In the genomic region with DNA sequence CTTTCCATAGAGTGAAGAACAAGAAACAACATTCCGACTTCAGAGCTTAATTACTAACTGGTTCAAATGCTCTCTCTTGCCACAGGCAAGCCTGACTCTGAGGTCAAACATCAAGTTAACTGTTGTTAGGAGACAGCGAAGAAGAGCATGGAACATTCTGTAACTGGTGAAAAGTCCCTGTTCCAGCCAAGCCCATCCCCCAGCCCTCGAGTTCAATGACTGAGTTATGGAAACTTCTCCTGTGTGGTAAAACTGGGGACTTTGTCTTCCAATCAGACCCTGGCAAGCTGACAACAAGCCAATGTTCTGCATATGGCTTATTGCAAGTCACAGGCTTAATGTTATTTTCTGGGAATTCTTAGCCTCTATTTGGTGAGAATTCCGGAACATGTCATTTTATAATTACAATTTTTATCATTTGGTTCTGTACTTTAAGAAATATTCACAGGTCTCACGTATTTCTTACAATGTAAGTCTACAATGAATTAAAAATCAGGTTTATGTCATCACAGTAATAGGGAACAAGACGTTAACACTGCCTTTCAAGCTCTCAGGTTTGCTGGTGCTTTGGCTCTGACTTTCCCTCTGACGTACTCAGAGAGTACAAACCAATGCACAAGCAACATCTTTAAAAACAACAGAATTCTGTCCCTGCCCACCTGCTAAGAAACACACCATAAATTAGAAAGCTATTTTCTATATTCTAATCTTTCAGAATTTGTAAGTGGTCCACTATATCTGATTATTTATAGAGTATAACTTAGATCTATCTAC, we compare ENCODE assay signal across 10 mouse cellular contexts. TPM values are rescaled to one million over a fixed set of nuclear protein-coding genes. Genes with fewer than 3 reads are reported as not detected.
DNase-seq lines count a peak whose midpoint lies in the region; ATAC-seq and TF ChIP-seq lines count a peak whose summit lies in the region.
"Had no signal": no experiment of that assay in that cellular context is flagged by ENCODE, and none has a peak within 500 bp of the region (broad histone marks: within the 10 kb centered on the region; RNA-seq: fewer than 3 reads in every experiment).

No protein-coding gene starts in this region.

- H3K4me2 ChIP-seq in forebrain, embryonic 12.5 days = no peak overlapping the region
- H3K4me2 ChIP-seq in midbrain, embryonic 16.5 days (ENCODE audit: low read length) = no peak overlapping the region
- H3K4me2 ChIP-seq: heart, embryonic 13.5 days; neural tube, embryonic 12.5 days had no signal

- H3K9ac ChIP-seq in forebrain, embryonic 12.5 days = no peak overlapping the region
- H3K9ac ChIP-seq in midbrain, embryonic 16.5 days (ENCODE audit: low read depth, low read length) = no peak overlapping the region
- H3K9ac ChIP-seq: heart, embryonic 13.5 days; neural tube, embryonic 12.5 days had no signal

- H3K27ac ChIP-seq in embryonic fibroblast, embryonic 13.5 days (ENCODE audit: insufficient read depth, low read length) = peak overlapping the region; percentile 77
- no peak overlapping the region for H3K27ac ChIP-seq in forebrain, embryonic 12.5 days
- H3K27ac ChIP-seq in midbrain, embryonic 16.5 days (ENCODE audit: low read length) = no peak overlapping the region
- H3K27ac ChIP-seq: heart, embryonic 13.5 days; neural tube, embryonic 12.5 days had no signal

- H3K9me3 ChIP-seq in forebrain, embryonic 12.5 days = no peaks in the 10 kb centered on the region
- no peaks in the 10 kb centered on the region for H3K9me3 ChIP-seq in midbrain, embryonic 16.5 days (replicated peaks; ENCODE audit: control insufficient read depth, low read length, poor library complexity, severe bottlenecking)
- H3K9me3 ChIP-seq: heart, embryonic 13.5 days; neural tube, embryonic 12.5 days had no signal

- no peak for TF ChIP-seq CTCF in embryonic fibroblast, embryonic 13.5 days (IDR thresholded peaks at IDR 0.05; ENCODE audit: borderline replicate concordance, insufficient read depth, low read length)

- 89% methylated on average over 7 of the region's 7 CpGs for WGBS in forebrain, embryonic 12.5 days
- 91% methylated on average over 7 of the region's 7 CpGs for WGBS in midbrain, embryonic 16.5 days

- H3K4me3 ChIP-seq in embryonic fibroblast, embryonic 13.5 days (ENCODE audit: insufficient read depth, low read length) = no peak overlapping the region
- no peak overlapping the region for H3K4me3 ChIP-seq in forebrain, embryonic 12.5 days (replicated peaks)
- H3K4me3 ChIP-seq in midbrain, embryonic 16.5 days (ENCODE audit: low read depth, low read length) = no peak overlapping the region
- H3K4me3 ChIP-seq: heart, embryonic 13.5 days; neural tube, embryonic 12.5 days had no signal

- no peaks in the 10 kb centered on the region for H3K27me3 ChIP-seq in forebrain, embryonic 12.5 days
- no peaks in the 10 kb centered on the region for H3K27me3 ChIP-seq in midbrain, embryonic 16.5 days (ENCODE audit: control insufficient read depth, insufficient read depth, low read depth, low read length)
- H3K27me3 ChIP-seq: heart, embryonic 13.5 days; neural tube, embryonic 12.5 days had no signal

- no peak for TF ChIP-seq POLR2A in embryonic fibroblast, embryonic 13.5 days (IDR thresholded peaks at IDR 0.05; ENCODE audit: low read depth, low read length)

- peaks cover 27% of the 10 kb centered on the region for H3K4me1 ChIP-seq in embryonic fibroblast, embryonic 13.5 days (ENCODE audit: control insufficient read depth, insufficient read depth, low read length)
- no peaks in the 10 kb centered on the region; the same call in 1 of the 2 replicates for H3K4me1 ChIP-seq in forebrain, embryonic 12.5 days
- H3K4me1 ChIP-seq in midbrain, embryonic 16.5 days (ENCODE audit: control insufficient read depth, insufficient read depth, low read length) = peaks cover 3% of the 10 kb centered on the region
- H3K4me1 ChIP-seq: neural tube, embryonic 12.5 days had no signal

- H3K36me3 ChIP-seq in forebrain, embryonic 12.5 days (replicated peaks) = no peaks in the 10 kb centered on the region
- no peaks in the 10 kb centered on the region for H3K36me3 ChIP-seq in midbrain, embryonic 16.5 days (ENCODE audit: control insufficient read depth, insufficient read depth, low read length)

- DNase-seq in layer of hippocampus, adult 11-12 months (ENCODE audit: low spot score) = peak; percentile 53
- DNase-seq in layer of hippocampus, adult 9-10 months (ENCODE audit: low spot score) = no peak
- DNase-seq in NIH3T3 (ENCODE audit: low read depth) = peak; percentile 52
- peak; percentile 82 for DNase-seq in lung, postnatal 14 days
- DNase-seq in thymus, postnatal 10 days (ENCODE audit: low spot score in 2 of 2) = no peak

- ATAC-seq in forebrain, embryonic 12.5 days (ENCODE audit: low FRiP score) = no peak
- no peak for ATAC-seq in midbrain, embryonic 16.5 days

RNA-seq across cellular contexts. Expression of gene Tubd1, which starts 51.6 kb away (rescaled TPM):
- 6.4 and 8.2 TPM in 2 replicates for polyA plus RNA-seq in embryonic fibroblast, embryonic 13.5 days (2011; ENCODE audit: insufficient read length, low read depth, missing spikeins)
- polyA plus RNA-seq in forebrain, embryonic 12.5 days (2016; fragmentation: Nextera tagmentation; extraction: Ambion mirVana) = 10.7 and 11.0 TPM in 2 replicates
- polyA plus RNA-seq in midbrain, embryonic 16.5 days (2015; fragmentation: Nextera tagmentation; extraction: Ambion mirVana) = 6.4 and 7.8 TPM in 2 replicates

RNA-seq across cellular contexts. Expression of gene Rps6kb1, which starts 51.8 kb away (rescaled TPM):
- 70.3 and 71.4 TPM in 2 replicates for polyA plus RNA-seq in embryonic fibroblast, embryonic 13.5 days (2011; ENCODE audit: insufficient read length, low read depth, missing spikeins)
- polyA plus RNA-seq in forebrain, embryonic 12.5 days (2016; fragmentation: Nextera tagmentation; extraction: Ambion mirVana) = 65.2 and 69.9 TPM in 2 replicates
- polyA plus RNA-seq in midbrain, embryonic 16.5 days (2015; fragmentation: Nextera tagmentation; extraction: Ambion mirVana) = 53.2 and 53.3 TPM in 2 replicates

Comparison
In these comparisons a context has a peak if more than half of its experiments do, and no peak if none do; other contexts are left out.
1. DNase-seq: peak in layer of hippocampus, adult 11-12 months (single experiment), NIH3T3 (single experiment) and lung, postnatal 14 days (single experiment); none in layer of hippocampus, adult 9-10 months (single experiment) and thymus, postnatal 10 days (0 of 2).